Mouse (Mus musculus) forebrain, embryonic 13.5 days (tissue): ENCODE measurements around the gene Themis2. TPM values are rescaled to one million over a fixed set of nuclear protein-coding genes. Genes with fewer than 3 reads are reported as not detected.
"Not testable (repeated sequence)": the region's sequence is repeated elsewhere in the genome, so short reads cannot be mapped to it uniquely, and the experiment has no call there.

Experiments
- ATAC-seq: fragments of 200-750 bp; cut with Nextera tagmentation; 2 replicates; pipeline ENCODE4 v1.8.0; 2017
- H3K27ac ChIP-seq: fragments of 300-500 bp; sonication (generic); 2 replicates; pipeline ENCODE4 v1.5.1; 2015; ENCODE audit warnings: inconsistent platforms, mild to moderate bottlenecking, moderate library complexity
- H3K27me3 ChIP-seq: fragments of 300-500 bp; sonication (generic); 2 replicates; pipeline ENCODE4 v1.6.1; 2015; ENCODE audit warnings: mild to moderate bottlenecking, inconsistent platforms
- H3K36me3 ChIP-seq: fragments of 300-500 bp; sonication (generic); 2 replicates; pipeline ENCODE4 v1.6.1; 2015; ENCODE audit warnings: mild to moderate bottlenecking, inconsistent platforms; ENCODE audit not compliant: poor library complexity, severe bottlenecking
- H3K4me1 ChIP-seq: fragments of 300-500 bp; sonication (generic); 2 replicates; pipeline ENCODE4 v1.6.1; 2015; ENCODE audit warnings: inconsistent platforms
- H3K4me2 ChIP-seq: fragments of 300-500 bp; sonication (generic); 2 replicates; pipeline ENCODE4 v1.6.1; 2015; ENCODE audit warnings: inconsistent platforms, mild to moderate bottlenecking, moderate library complexity
- H3K4me3 ChIP-seq: fragments of 300-500 bp; sonication (generic); 2 replicates; pipeline ENCODE4 v1.5.1; 2015; ENCODE audit warnings: mild to moderate bottlenecking, inconsistent platforms
- H3K9ac ChIP-seq: fragments of 300-500 bp; sonication (generic); 2 replicates; pipeline ENCODE4 v1.6.1; 2015; ENCODE audit warnings: mild to moderate bottlenecking, inconsistent platforms
- H3K9me3 ChIP-seq: fragments of 300-500 bp; sonication (generic); replicated peaks from 2 replicates; pipeline ENCODE4 v1.6.1; 2016; ENCODE audit warnings: inconsistent platforms
- WGBS: fragments of 180-500 bp; shearing (Covaris S2); methylation state at CpG from one replicate; pipeline ENCODE4 v1.1.7; 2015; 5-methylcytosine and 5-hydroxymethylcytosine counted together
- polyA plus RNA-seq: library from polyadenylated mRNA; unstranded; fragments of >200 nt; fragmentation: Nextera tagmentation; extraction: Ambion mirVana; gene quantifications from 2 replicates; pipeline ENCODE4 v1.2.1, GENCODE M21; 2015

Gene Themis2
- polyA plus RNA-seq, 1 experiment from 2014 or later = 0.26 TPM

DNA sequence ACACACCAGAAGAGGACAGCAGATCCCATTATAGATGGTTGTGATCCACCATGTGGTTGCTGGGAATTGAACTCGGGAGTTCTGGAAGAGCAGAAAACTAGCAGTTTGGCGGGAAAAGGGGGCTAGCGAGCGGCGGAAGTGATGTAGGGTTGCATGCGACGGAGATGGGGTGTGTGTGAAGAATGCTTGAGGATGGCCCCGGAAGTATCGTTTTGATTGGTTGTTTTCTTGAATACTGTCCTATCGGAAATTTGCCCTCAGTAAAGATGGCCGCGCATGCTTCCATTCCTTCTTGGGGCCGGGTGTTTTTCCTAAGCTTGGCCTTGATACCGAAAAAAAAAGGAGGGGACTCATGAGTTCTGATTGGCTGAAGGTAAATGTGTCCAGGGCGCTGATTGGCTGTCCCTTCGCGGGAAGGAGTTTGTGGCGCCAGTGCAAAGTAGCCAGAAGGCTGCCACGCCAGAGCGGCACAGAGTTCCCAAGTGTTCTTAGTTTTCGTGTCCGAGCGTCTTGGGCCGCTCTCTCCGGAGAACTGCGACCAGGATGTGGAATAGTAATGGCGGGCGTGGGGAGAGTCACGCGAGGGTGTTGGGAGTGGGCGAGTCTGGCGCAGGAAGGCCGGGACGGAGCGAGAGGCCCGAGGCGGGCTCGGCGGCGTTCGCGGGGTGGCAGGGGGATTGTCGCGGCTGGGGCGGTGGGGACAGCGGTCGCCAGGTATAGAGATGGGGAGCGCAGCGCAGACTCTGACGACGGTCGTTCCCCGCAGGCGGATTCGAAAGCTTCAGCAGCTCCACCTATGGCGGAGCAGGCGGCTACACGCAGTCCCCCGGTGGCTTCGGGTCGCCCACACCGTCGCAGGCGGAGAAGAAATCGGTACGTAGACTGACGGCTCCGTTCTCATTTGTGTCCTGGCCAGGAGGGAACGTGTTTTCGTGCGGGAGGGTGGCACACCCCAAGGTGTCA, 28.0 kb downstream of the Themis2 start, which contains the start of gene Rpa2:
Gene Rpa2, plus strand, starts transcription at position 419 of the 963 bp plus-strand sequence.
- ATAC-seq = peak; percentile 98
- Histone ChIP-seq H3K4me2 (peak within 1 kb of the TSS; percentile 89), H3K27ac (no peak within 1 kb of the TSS), H3K9me3 (no peaks in the 10 kb centered on the region), H3K4me1 (peaks cover 12% of the 10 kb centered on the region), H3K4me3 (peak within 1 kb of the TSS; percentile 81), H3K36me3 (peaks cover 30% of the 10 kb centered on the region), H3K27me3 (no peaks in the 10 kb centered on the region), H3K9ac (peak within 1 kb of the TSS; percentile 78)
- WGBS = under 1% methylated on average over 71 of the region's 71 CpGs

DNA sequence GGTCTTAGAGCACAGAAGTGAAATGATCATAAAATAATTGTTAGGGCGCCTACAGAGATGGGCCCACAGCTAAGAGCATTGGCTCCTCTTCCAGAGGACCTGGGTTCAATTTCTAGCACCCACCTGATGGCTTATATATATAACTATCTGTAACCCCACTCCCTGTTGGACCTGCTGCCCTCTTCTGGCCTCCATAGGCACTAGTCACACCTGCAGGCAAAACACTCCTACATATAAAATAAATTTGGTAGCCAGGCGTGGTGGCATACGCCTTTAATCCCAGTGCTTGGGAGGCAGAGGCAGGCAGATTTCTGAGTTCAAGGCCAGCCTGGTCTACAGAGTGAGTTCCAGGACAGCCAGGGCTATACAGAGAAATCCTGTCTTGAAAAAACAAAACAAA, 33.1 kb downstream of the Themis2 start:
- ATAC-seq, H3K9ac ChIP-seq, H3K27me3 ChIP-seq, H3K27ac ChIP-seq, H3K4me3 ChIP-seq, H3K4me1 ChIP-seq, H3K36me3 ChIP-seq, H3K4me2 ChIP-seq, H3K9me3 ChIP-seq: not testable (repeated sequence)
- 82% methylated on average over 3 of the region's 3 CpGs for WGBS

DNA sequence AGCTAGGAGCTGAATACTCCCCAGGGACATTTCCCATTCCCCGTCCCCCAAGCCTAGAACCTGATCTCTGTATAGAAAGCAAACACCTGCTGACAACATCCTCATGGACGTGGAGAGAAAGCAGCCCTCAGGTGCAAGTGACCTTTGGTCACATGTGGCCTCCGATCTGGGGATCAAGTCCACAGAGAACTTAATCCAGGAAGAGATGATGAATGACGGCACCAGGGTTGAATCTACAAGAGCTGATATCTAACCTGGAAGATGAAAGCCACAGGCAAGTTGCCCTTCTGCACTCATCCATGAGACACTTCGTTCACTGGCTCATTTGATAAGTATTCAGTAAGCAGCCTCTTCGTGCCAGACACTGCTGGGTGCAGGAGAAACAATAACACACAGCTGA, 33.6 kb downstream of the Themis2 start:
- no peak overlapping the region for H3K9ac ChIP-seq
- no peak overlapping the region for H3K4me2 ChIP-seq
- H3K27me3 ChIP-seq = peaks cover 5% of the 10 kb centered on the region; the same call in 1 of the 2 replicates
- no peak overlapping the region for H3K4me3 ChIP-seq
- no peaks in the 10 kb centered on the region for H3K9me3 ChIP-seq
- H3K4me1 ChIP-seq = no peaks in the 10 kb centered on the region
- 83% methylated on average over 6 of the region's 6 CpGs for WGBS
- ATAC-seq = no peak
- no peaks in the 10 kb centered on the region for H3K36me3 ChIP-seq
- H3K27ac ChIP-seq = no peak overlapping the region

DNA sequence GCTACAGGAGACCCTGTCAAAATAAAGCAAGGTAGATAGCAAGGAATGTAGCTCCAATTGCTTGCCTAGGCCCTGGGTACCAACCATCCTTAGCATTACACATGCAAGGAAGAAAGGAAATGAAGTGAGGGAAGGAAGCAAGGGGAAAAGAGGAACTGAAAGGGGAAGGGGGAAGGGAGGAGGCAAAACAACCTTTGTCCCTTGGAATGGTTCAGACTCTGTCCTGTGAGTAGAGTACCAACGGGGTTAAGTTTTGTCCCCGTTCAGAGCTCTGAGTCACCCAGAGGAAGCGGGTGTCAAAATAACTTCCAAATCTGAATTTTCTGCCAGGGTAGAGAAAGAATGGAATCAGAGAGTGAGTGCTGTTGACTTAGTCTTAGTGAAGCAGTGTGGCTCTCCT, 35.9 kb downstream of the Themis2 start:
- Histone ChIP-seq H3K4me3 (no peak overlapping the region), H3K36me3 (no peaks in the 10 kb centered on the region), H3K27me3 (peaks cover 22% of the 10 kb centered on the region), H3K4me1 (peaks cover 13% of the 10 kb centered on the region), H3K9me3 (no peaks in the 10 kb centered on the region), H3K9ac (no peak overlapping the region), H3K4me2 (no peak overlapping the region), H3K27ac (no peak overlapping the region)
- no peak for ATAC-seq
- 78% methylated on average over 3 of the region's 3 CpGs for whole genome bisulfite sequencing

DNA sequence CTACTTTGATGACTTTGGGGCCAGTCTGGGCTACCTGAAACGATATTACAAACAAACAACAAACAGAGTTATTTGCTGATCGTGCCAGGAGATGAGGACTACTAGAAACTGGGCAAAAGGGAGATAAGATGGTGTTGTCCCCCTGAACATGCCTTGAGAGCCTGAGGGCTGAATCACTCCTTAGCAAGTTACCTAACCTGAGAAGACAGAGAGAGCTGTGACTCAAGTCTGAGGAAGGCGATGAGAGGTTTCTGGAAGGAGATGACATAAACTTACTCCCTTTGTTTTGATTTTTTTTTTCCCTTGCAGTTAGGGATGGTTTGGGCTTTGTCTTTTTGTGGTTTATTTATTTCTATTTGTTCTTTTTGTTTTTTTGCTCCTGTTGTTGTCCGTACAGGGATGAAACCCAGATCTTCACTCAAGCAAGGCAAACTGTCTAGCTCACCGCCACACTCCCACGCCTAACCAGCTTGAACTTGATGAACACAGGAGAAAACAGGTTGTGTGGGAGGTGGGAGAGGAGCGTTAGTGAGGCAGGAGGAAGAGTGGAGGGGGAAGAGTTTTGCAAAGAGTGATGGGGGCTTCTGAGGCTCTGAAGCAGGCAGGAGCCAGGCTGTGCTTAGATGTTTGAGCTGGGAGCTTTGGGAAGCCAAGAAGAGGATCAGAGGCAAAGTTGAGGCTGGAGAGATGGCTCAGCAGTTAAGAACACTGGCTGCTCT, 38.4 kb downstream of the Themis2 start:
- H3K4me2 ChIP-seq = 0 out of 2 replicates have a peak overlapping the region, but pooled peaks have one; percentile 80
- WGBS = 88% methylated on average over 7 of the region's 7 CpGs

DNA sequence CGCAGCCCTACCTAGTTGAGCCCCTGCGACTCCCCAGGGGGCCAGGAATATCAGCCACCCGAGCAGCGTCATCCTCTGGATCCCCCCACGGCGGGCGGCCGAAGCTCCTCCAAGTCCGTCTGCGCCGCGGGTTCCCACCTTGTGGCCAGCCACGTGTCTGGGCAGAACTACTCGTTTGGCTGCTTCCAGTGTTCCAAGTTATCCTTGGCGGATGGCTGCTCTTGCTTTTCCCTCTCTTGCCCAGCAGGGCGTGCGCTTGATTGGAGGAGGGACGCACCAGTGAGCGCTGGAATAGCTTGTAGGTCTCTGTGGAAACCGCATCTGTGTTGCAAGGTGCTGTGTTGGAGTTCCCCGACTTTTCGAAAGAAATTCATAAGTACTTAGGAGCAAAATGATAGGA, 39.2 kb downstream of the Themis2 start, which contains the start of gene Smpdl3b:
Gene Smpdl3b, minus strand, starts transcription at position 279 of the 400 bp plus-strand sequence.
- no peaks in the 10 kb centered on the region for H3K36me3 ChIP-seq
- peaks cover 22% of the 10 kb centered on the region for H3K27me3 ChIP-seq
- peak within 1 kb of the TSS; percentile 66 for H3K9ac ChIP-seq
- H3K4me1 ChIP-seq = peaks cover 13% of the 10 kb centered on the region
- ATAC-seq = peak; percentile 80
- peak within 1 kb of the TSS; percentile 41 for H3K4me3 ChIP-seq
- no peak within 1 kb of the TSS for H3K27ac ChIP-seq
- WGBS = under 1% methylated on average over 22 of the region's 22 CpGs
- peak within 1 kb of the TSS; percentile 80 for H3K4me2 ChIP-seq
- H3K9me3 ChIP-seq = no peaks in the 10 kb centered on the region

More for the DNA sequence above, 38.4 kb downstream of the Themis2 start:
- ATAC-seq = no peak
- peaks cover 22% of the 10 kb centered on the region for H3K27me3 ChIP-seq
- no peaks in the 10 kb centered on the region for H3K9me3 ChIP-seq
- H3K9ac ChIP-seq = 0 out of 2 replicates have a peak overlapping the region, but pooled peaks have one; percentile 66
- H3K4me1 ChIP-seq = peaks cover 13% of the 10 kb centered on the region
- H3K36me3 ChIP-seq = no peaks in the 10 kb centered on the region
- no peak overlapping the region for H3K4me3 ChIP-seq
- no peak overlapping the region for H3K27ac ChIP-seq

DNA sequence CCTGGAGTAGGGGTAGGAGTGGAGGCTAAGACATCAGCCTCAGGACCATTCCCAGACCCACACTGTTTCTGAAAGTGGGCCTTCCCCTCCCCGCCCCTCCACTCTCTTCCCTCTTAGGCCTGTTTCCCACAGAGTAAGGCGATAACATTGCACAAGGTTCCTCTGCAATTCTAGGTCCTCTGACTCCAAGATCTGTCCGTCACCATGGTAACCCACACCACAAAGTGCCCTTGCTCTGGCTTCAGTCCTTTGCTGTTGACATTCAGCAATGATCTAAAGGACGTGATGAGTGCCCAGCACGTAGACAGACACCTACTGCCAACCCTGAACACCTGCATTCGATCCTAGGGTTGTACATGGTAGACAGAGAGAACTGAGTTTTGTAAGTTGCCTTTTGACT, 43.2 kb downstream of the Themis2 start:
- no peaks in the 10 kb centered on the region for H3K36me3 ChIP-seq
- H3K4me2 ChIP-seq = no peak overlapping the region
- H3K9me3 ChIP-seq = no peaks in the 10 kb centered on the region
- no peak overlapping the region for H3K4me3 ChIP-seq
- WGBS = 85% methylated on average over 6 of the region's 6 CpGs
- no peak for ATAC-seq
- H3K4me1 ChIP-seq = peaks cover 13% of the 10 kb centered on the region
- no peak overlapping the region for H3K9ac ChIP-seq
- H3K27ac ChIP-seq = no peak overlapping the region
- peaks cover 19% of the 10 kb centered on the region for H3K27me3 ChIP-seq

DNA sequence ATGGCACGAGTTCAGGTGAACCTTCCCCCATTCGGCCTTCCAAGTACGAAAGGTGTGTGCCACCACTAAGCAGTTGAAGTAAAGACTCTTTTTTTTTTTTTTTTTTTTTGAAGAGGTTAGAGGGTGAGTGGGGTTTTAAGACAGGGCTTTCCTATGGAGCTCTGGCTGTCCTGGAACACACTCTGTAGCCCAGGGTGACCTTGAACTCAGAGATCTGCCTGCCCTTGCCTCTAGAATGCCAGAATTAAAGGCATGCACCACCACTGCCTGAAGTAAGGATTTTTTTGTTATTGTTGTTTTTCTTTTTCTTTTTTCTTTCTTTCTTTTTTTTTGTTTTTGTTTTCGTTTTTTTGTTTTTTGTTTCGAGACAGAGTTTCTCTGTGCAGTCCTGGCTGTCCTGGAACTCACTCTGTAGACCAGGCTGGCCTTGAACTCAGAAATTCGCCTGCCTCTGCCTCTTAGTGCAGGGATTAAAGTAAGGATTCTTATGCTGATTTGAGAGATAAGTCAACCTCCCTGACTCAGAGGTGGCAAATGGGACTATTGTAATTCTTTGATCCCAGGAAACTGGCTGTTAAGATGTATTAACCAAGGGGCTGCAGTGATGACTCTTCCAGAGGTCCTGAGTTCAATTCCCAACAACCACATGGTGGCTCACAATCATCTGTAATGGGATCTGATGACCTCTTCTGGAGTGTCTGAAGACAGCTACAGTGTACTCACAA, 46.8 kb downstream of the Themis2 start:
- Histone ChIP-seq H3K4me2 (no peak overlapping the region), H3K9me3 (no peaks in the 10 kb centered on the region), H3K27me3 (no peaks in the 10 kb centered on the region), H3K9ac (no peak overlapping the region), H3K27ac (no peak overlapping the region), H3K36me3 (no peaks in the 10 kb centered on the region), H3K4me1 (0 out of 2 replicates have a peak, but pooled peaks cover 2% of the 10 kb centered on the region), H3K4me3 (no peak overlapping the region)
- 87% methylated on average over 6 of the region's 6 CpGs for WGBS
- no peak for ATAC-seq

DNA sequence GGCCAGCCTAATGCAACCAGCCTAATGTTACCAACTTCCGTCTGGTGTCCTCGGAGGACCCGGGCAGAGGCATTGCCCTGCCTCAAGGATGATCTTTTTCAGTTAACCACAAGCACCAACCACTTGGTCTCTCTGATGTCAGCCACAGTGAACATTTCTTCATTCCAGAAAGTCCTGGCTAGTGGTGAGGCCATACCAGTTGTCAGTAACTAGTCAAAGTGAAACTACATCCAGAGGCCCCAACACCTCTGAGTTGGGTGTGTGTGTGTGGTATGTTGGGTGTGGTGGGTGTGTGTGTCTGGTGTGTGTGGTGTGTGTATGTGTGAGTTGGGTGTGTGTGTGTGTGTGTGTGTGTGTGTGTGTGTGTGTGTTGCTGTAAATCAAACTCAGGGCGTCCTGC, 47.4 kb downstream of the Themis2 start:
- Histone ChIP-seq H3K4me2 (no peak overlapping the region), H3K4me3 (no peak overlapping the region), H3K4me1 (0 out of 2 replicates have a peak, but pooled peaks cover 9% of the 10 kb centered on the region), H3K27me3 (no peaks in the 10 kb centered on the region), H3K9ac (no peak overlapping the region), H3K36me3 (no peaks in the 10 kb centered on the region), H3K27ac (no peak overlapping the region), H3K9me3 (no peaks in the 10 kb centered on the region)
- ATAC-seq = no peak
- WGBS = 84% methylated on average over 4 of the region's 4 CpGs

DNA sequence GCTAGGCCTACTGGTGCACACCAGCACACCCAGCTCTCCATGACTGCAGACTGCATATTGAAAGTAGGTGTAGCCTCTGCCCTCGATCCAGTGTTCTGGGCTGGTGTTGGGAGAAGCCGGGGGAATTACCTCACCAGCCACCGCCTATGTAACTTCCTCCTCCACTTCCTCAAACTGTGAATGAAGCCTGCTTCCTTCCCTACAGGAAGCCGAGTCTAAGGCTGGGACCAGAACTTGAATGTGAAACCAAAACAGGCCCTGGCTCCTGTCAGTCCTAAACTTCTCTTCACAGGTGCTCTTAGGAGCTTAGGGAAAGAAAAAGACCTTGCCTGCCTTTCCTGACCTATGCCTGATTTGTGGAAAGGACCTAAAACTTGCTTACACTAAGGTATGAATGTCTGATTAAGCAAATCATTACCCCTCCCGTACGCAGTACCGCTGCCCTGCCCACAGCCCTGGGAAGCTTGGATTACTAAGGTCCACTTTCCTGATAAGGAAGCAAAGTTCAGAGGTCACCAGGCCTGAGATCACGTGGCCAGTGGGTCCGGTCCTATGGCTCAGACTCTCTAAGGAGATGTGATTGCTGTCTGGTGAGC, 48.4 kb downstream of the Themis2 start:
- H3K4me2 ChIP-seq = no peak overlapping the region
- no peak overlapping the region for H3K27ac ChIP-seq
- ATAC-seq = no peak
- H3K36me3 ChIP-seq = no peaks in the 10 kb centered on the region
- 0 out of 2 replicates have a peak, but pooled peaks cover 9% of the 10 kb centered on the region for H3K4me1 ChIP-seq
- H3K27me3 ChIP-seq = no peaks in the 10 kb centered on the region
- no peak overlapping the region for H3K4me3 ChIP-seq
- H3K9me3 ChIP-seq = no peaks in the 10 kb centered on the region
- H3K9ac ChIP-seq = no peak overlapping the region
- WGBS = 78% methylated on average over 9 of the region's 9 CpGs

DNA sequence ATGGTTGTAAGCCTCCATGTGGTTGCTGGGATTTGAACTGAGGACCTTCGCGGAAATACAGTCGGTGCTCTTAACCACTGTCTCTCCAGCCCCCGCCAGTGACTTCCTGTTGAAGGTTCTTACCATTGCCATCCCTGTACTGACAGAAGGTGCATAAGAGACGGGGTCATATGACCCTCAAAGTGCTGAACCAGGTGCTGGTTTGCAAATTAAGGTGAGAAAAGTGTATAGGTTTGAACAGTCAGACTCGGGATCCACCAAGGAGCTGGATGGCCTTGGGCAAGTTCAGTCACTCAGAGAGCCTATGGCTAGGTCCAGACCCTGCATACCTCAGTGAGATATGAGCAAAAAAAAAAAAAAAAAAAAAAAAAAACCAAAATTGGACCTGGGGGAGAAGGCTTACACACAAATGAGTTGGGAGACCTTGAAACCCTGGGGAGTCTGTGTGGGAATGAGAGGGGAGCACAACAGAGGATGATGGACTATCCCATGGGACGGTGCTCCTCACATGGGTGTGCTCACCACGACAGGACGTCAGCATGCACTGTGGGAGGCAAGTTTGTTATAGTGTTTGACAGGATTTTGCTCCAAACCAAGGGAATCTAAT, 49.2 kb downstream of the Themis2 start:
- WGBS = 88% methylated on average over 9 of the region's 9 CpGs
- Histone ChIP-seq H3K27me3 (no peaks in the 10 kb centered on the region), H3K27ac (no peak overlapping the region), H3K9ac (no peak overlapping the region), H3K4me1 (0 out of 2 replicates have a peak, but pooled peaks cover 9% of the 10 kb centered on the region), H3K4me2 (no peak overlapping the region), H3K36me3 (no peaks in the 10 kb centered on the region), H3K9me3 (no peaks in the 10 kb centered on the region), H3K4me3 (no peak overlapping the region)
- ATAC-seq = no peak
